Mouse (Mus musculus) colon, adult 2 months (tissue): ENCODE measurements around the gene 4930522H14Rik. TPM values are rescaled to one million over a fixed set of nuclear protein-coding genes. Genes with fewer than 3 reads are reported as not detected.

ENCODE experiments used
- polyA plus RNA-seq: library from polyadenylated mRNA; depleted of rRNA; stranded (reverse); fragments of >200 nt; gene quantifications from 2 replicates; pipeline ENCODE4 v1.2.3, GENCODE M21; 2012; rRNA removed

Gene 4930522H14Rik
- not detected in 2 replicates for polyA plus RNA-seq

GRCm38 (mm10) chr4:109531111-109531510, at the start of gene 4930522H14Rik:
Gene 4930522H14Rik, minus strand, starts transcription at chr4:109531297.

GRCm38 (mm10) chr4:109484621-109485020, 46.5 kb downstream of the 4930522H14Rik start, which contains the start of gene Rnf11:
Gene Rnf11, minus strand, starts transcription at chr4:109484728.

Other genes starting within 250 kb of the 4930522H14Rik start
- 117 and 133 TPM in 2 replicates for gene Ttc39a, start 124.7 kb downstream of the 4930522H14Rik start, polyA plus RNA-seq
- gene Rnf11, start 46.6 kb downstream of the 4930522H14Rik start, polyA plus RNA-seq: 62.0 and 72.8 TPM in 2 replicates
- gene Cdkn2c, start 135.9 kb upstream of the 4930522H14Rik start, polyA plus RNA-seq: 8.1 and 9.2 TPM in 2 replicates
- 9.2 and 11.7 TPM in 2 replicates for gene Faf1, start 145.3 kb upstream of the 4930522H14Rik start, polyA plus RNA-seq